Mouse (Mus musculus) B cell, adult 2 months (primary cell): ENCODE results near the gene Shisa6.

Experiments used
- DNase-seq, 2 experiments: peaks; one replicate each; pipeline ENCODE4 v3.0.0; 2022

Gene Shisa6

DNA sequence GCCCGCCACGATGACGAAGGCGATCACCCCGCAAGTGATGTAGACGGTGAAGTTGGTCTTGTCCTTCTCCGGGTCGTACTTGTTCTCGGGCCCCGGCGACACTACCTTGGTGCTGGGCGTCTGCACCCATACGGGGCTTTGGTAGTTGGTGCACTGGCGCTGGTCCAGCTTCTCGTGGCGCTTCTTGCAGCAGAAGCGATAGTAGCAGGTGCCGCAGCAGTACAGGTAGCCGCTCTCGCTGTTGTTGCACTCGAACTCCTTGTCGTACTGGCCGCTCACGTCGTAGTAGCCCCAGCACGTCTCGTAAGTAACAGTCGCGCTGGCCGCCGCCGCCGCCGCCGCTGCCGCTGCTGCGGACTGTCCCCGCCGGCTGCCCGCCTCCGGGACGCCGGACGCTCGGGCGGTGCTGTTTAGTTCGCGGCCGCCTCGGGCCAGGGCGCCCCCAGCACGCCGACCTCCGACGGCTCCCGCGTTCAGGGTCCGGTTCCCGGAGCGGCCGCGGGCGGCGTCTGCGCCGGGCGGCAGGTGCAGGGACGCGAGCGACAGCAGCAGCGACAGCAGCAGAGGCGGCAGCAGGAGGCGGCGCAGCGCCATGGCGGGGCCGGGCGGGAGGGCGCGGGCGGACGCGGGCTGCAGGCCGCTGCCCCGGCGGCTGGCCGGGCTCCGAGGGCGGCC is at the start of gene Shisa6:
TSS of gene Shisa6 (minus strand) at position 594 of the 675 bp plus-strand sequence.
- DNase-seq, result no peak

GRCm38 (mm10) chr11:66573888-66574287 is 48.1 kb upstream of the Shisa6 start:
- DNase-seq, result no peak

DNA sequence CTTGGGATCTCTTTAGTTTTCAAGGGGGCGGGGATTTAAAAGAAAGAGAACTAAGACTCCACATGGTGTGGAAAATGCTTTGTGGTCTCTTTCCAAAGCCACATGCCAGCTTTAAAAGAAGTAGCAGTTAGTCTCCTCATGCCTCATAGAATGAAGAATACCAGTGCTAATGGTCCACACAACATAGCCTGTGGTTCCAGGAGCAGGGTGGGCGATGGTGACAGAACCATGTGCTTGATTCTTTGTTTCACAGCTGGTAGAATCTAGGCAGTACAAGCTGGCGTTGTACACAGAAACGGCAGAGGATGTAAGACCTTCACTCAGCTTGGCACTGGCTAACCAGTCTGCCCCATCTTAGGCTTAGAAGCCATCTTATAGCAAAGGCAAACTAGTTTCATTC is 43.3 kb upstream of the Shisa6 start:
- DNase-seq, result no peak

- no peak for DNase-seq
Measured at GRCm38 (mm10) chr11:66568386-66568791, 42.6 kb upstream of the Shisa6 start.

- DNase-seq, result no peak
Measured at GRCm38 (mm10) chr11:66567382-66567781, 41.6 kb upstream of the Shisa6 start.

DNA sequence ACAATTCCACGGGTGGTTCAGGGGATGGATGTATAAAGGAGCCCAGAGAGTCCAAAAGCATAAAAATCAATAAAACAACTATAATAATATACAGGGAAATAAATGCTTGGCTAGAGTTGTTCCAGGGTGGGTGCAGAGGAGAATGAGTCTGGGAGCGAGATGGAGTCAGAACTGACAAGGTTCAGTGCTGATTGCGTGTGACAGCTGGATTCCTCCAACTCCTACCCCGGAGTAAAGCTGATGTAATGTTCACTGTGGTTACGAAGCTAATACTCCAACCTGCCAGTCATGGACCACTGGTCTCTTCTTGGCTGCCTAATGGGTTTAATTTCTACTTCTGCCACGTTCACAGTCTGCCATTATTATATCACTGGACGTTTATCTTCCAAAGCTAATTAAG is 36.5 kb upstream of the Shisa6 start:
- no peak for DNase-seq

GRCm38 (mm10) chr11:66537820-66538219 is 12.1 kb upstream of the Shisa6 start:
- DNase-seq, result no peak

DNA sequence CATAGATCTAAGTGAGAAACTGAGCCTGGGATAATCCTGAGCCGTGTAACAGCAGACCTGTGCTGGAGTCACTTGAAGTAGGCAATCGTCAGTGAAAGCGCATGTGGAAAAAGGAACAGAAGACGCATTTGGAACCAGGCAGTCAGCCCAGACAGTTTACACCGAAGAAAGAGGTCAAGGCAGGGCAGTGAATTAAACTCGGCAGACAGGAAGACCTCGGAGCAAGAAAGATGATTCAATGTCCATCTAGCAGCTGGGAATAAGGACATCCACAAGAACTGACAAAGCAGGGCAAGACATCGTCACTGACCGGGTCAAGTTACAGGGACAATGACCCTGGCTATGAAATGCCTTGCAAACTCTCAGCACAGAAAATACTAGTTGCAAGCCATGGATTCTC is 10.1 kb upstream of the Shisa6 start:
- DNase-seq, result no peak

GRCm38 (mm10) chr11:66535156-66535555 is 9.4 kb upstream of the Shisa6 start:
- no peak for DNase-seq

DNA sequence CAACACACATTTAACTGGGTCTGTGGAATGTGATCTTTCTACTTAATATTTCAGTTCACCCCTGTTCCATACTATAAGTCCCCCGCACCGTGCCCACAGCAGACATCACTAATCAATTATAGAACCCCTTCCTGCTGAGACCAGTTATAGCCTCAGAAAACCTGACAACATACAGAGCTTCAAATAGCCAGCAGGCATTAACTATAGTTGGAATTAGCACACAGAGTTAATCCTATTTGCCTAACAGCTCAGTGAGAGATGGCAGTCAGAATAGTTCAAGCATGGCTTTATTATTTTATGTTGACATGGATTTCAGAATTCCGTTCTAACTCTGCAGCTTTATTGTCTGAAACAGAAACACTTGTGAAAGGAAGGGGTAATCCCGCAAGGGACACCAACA is 8.5 kb upstream of the Shisa6 start:
- no peak for DNase-seq

DNA sequence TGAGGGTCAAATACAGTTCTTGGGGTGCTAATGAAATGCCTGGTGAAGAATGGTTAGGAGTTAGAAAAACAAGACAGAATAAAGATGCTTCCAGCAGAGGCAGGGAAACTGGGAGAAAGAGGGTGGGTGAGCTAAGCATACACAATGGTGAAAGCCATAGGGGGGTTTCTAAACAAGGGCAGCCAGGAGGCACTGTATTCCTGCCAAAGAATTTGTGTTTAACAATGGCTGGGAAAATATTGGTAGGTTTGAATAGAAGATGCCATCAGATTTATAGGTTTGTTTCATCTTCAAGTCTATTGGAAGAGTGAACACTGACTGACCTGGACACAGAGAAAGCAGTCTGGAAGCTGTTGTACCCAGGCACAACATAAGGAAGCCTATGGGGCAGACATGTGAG is 2.4 kb upstream of the Shisa6 start:
- no peak for DNase-seq

- DNase-seq, result no peak
Measured at GRCm38 (mm10) chr11:66527343-66527742, 1.6 kb upstream of the Shisa6 start.

DNA sequence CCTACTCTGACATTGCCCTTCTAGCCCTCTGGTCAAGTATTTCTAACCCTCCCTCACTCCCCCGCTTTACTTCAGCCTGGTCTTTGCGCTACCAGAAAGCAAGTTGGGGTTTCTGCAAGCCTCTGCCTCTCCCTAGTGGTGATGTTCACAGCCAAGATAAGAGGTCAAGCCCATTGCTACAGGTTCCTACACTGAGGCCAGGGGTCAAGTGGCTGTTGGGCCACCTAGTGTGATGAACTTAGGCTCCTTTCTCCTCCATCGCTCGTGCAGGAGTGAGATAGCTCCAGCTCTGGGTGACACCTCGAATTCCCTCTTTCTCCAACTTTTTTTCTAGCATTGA is 1.2 kb upstream of the Shisa6 start:
- no peak for DNase-seq

- no peak for DNase-seq
Measured at GRCm38 (mm10) chr11:66526046-66526980, 549 bp upstream of the Shisa6 start.

- DNase-seq, result no peak
Measured at GRCm38 (mm10) chr11:66524251-66524650, 1.5 kb downstream of the Shisa6 start.

GRCm38 (mm10) chr11:66522376-66522775 is 3.4 kb downstream of the Shisa6 start:
- DNase-seq, result no peak

GRCm38 (mm10) chr11:66519386-66519785 is 6.4 kb downstream of the Shisa6 start:
- DNase-seq, result no peak

GRCm38 (mm10) chr11:66514346-66514745 is 11.4 kb downstream of the Shisa6 start:
- no peak for DNase-seq

GRCm38 (mm10) chr11:66500951-66501350 is 24.8 kb downstream of the Shisa6 start:
- DNase-seq, result no peak

GRCm38 (mm10) chr11:66498857-66499445 is 26.8 kb downstream of the Shisa6 start:
- DNase-seq, result no peak

DNA sequence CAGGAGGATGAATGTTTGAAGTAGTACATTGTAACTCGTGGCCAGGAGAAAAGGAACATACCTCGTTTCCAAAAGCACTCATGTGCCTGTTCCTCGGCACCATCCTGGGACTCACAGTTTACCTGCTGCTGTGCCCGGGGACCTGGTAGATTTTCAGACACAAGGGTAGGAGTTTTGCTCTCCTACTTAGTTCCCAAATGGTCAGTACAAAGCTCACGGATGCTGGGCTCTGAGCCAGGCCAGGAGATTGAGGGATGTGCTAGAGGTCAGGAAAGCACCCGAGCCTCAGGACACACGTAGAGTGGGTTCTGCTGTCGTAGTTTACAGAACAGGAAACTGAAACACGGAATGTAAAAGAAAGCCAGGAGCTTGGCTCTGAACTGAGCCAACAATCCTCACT is 29.5 kb downstream of the Shisa6 start:
- DNase-seq, result no peak

GRCm38 (mm10) chr11:66494391-66494790 is 31.4 kb downstream of the Shisa6 start:
- no peak for DNase-seq

DNA sequence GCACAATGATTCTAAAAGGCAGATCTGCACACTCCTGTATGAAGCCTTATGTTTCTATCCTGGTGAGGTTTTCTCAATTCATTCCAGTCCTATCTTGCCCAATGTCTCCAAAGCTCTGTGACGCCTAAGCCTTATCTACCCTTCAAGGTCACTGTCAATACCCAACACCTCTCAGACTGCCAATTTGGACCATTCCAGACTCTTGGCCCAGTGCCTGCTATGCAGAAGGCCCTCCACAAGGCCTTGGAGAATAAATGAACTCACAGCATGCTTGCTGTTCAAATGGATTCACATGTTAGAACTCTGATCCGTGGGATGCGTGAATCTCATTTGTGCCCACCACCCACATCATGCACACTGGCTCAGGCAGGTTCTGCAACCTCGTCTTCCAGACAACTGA is 38.0 kb downstream of the Shisa6 start:
- DNase-seq, result no peak

GRCm38 (mm10) chr11:66482501-66482900 is 43.3 kb downstream of the Shisa6 start:
- DNase-seq, result no peak
